Mouse (Mus musculus): ENCODE data around the gene Pgam2. TPM values are rescaled to one million over a fixed set of nuclear protein-coding genes. Genes with fewer than 3 reads are reported as not detected.

Pgam2 gene
- polyA plus RNA-seq, 1 experiment: 38.2 TPM

- Histone ChIP-seq H3K27me3 (ENCODE audit: control insufficient read depth, insufficient read depth, low read length) (no peaks in the 10 kb centered on the region), H3K27ac (ENCODE audit: control insufficient read depth, insufficient read depth, low read length) (0 out of 2 replicates have a peak overlapping the region, but pooled peaks have one; percentile 26), H3K4me3 (ENCODE audit: control insufficient read depth, insufficient read depth, low read length) (0 out of 2 replicates have a peak overlapping the region, but pooled peaks have one; percentile 15), H3K4me1 (replicated peaks; ENCODE audit: control insufficient read depth, insufficient read depth, low read length) (no peaks in the 10 kb centered on the region; the same call in 1 of the 2 replicates), H3K36me3 (ENCODE audit: control insufficient read depth, insufficient read depth, low read length) (no peaks in the 10 kb centered on the region)
- WGBS: 11% methylated on average over 6 of the region's 6 CpGs
- TF ChIP-seq POLR2A (IDR thresholded peaks at IDR 0.05; ENCODE audit: control insufficient read depth, extremely low read depth, insufficient read depth, low read length, poor library complexity) (no peak), CTCF (IDR thresholded peaks at IDR 0.05; ENCODE audit: borderline replicate concordance, control insufficient read depth, extremely low read depth, insufficient read depth, low read length, poor library complexity) (no peak)
- DNase-seq: no peak
These were observed 40.9 kb downstream of the Pgam2 start for GRCm38 (mm10) chr11:5762633-5762982.

- peak; percentile 95 for DNase-seq
- WGBS: under 1% methylated on average over 68 of the region's 68 CpGs
- no peaks in the 10 kb centered on the region; the same call in 1 of the 2 replicates for H3K4me1 ChIP-seq (replicated peaks; ENCODE audit: control insufficient read depth, insufficient read depth, low read length)
- no peaks in the 10 kb centered on the region for H3K36me3 ChIP-seq (ENCODE audit: control insufficient read depth, insufficient read depth, low read length)
- H3K27me3 ChIP-seq (ENCODE audit: control insufficient read depth, insufficient read depth, low read length): no peaks in the 10 kb centered on the region
- peak within 1 kb of the TSS; percentile 60 for H3K4me3 ChIP-seq (ENCODE audit: control insufficient read depth, insufficient read depth, low read length)
- peak within 1 kb of the TSS; percentile 55 for H3K27ac ChIP-seq (ENCODE audit: control insufficient read depth, insufficient read depth, low read length)
- 0 out of 2 replicates have a peak, but pooled peaks have one; percentile 15 for TF ChIP-seq CTCF (IDR thresholded peaks at IDR 0.05; ENCODE audit: borderline replicate concordance, control insufficient read depth, extremely low read depth, insufficient read depth, low read length, poor library complexity)
- peak; percentile 99 for TF ChIP-seq POLR2A (IDR thresholded peaks at IDR 0.05; ENCODE audit: control insufficient read depth, extremely low read depth, insufficient read depth, low read length, poor library complexity)
These were observed 41.5 kb downstream of the Pgam2 start, which contains the start of gene Urgcp for GRCm38 (mm10) chr11:5761820-5762632. Gene Urgcp (minus strand): TSS chr11:5762376.

GRCm38 (mm10) chr11:5753755-5754154, 49.8 kb downstream of the Pgam2 start:
- Histone ChIP-seq H3K36me3 (ENCODE audit: control insufficient read depth, insufficient read depth, low read length) (no peaks in the 10 kb centered on the region), H3K27ac (ENCODE audit: control insufficient read depth, insufficient read depth, low read length) (no peak overlapping the region), H3K27me3 (ENCODE audit: control insufficient read depth, insufficient read depth, low read length) (no peaks in the 10 kb centered on the region), H3K4me1 (replicated peaks; ENCODE audit: control insufficient read depth, insufficient read depth, low read length) (no peaks in the 10 kb centered on the region), H3K4me3 (ENCODE audit: control insufficient read depth, insufficient read depth, low read length) (no peak overlapping the region)
- no peak for DNase-seq
- 93% methylated on average over 2 of the region's 2 CpGs for WGBS
- no peak for TF ChIP-seq CTCF (IDR thresholded peaks at IDR 0.05; ENCODE audit: borderline replicate concordance, control insufficient read depth, extremely low read depth, insufficient read depth, low read length, poor library complexity)
- no peak for TF ChIP-seq POLR2A (IDR thresholded peaks at IDR 0.05; ENCODE audit: control insufficient read depth, extremely low read depth, insufficient read depth, low read length, poor library complexity)

Other genes with a start within 250 kb of the Pgam2 start
- gene Ankrd36, start 234.0 kb downstream of the Pgam2 start, polyA plus RNA-seq (2012; rRNA removed): not detected in 2 replicates
- 217 and 219 TPM in 2 replicates for gene Mrps24, start 88.1 kb downstream of the Pgam2 start, polyA plus RNA-seq (2012; rRNA removed)
- gene Urgcp, start 41.4 kb downstream of the Pgam2 start, polyA plus RNA-seq (2012; rRNA removed): 22.2 and 22.4 TPM in 2 replicates
- gene Dbnl, start 15.2 kb downstream of the Pgam2 start, polyA plus RNA-seq (2012; rRNA removed): 121 and 136 TPM in 2 replicates
- gene Polm, start 34.3 kb upstream of the Pgam2 start, polyA plus RNA-seq (2012; rRNA removed): 56.8 and 63.9 TPM in 2 replicates
- 18.5 and 22.9 TPM in 2 replicates for gene Aebp1, start 58.2 kb upstream of the Pgam2 start, polyA plus RNA-seq (2012; rRNA removed)
- gene Pold2, start 74.6 kb upstream of the Pgam2 start, polyA plus RNA-seq (2012; rRNA removed): 309 and 345 TPM in 2 replicates
- gene Myl7, start 95.0 kb upstream of the Pgam2 start, polyA plus RNA-seq (2012; rRNA removed): 19.3 and 68.0 TPM in 2 replicates
- 0.58 and 0.68 TPM in 2 replicates for gene Gck, start 146.3 kb upstream of the Pgam2 start, polyA plus RNA-seq (2012; rRNA removed)
- 85.8 and 101 TPM in 2 replicates for gene Ykt6, start 152.0 kb upstream of the Pgam2 start, polyA plus RNA-seq (2012; rRNA removed)